Mouse (Mus musculus) liver, adult 2 months (tissue): ENCODE measurements around the gene Klf9.

Source experiments
- CTCF ChIP-seq: fragments of 200-500 bp; IDR thresholded peaks from 2 replicates; pipeline ENCODE4 v1.5.1; 2011; ENCODE audit warnings: low read depth, low read length, control low read depth
- POLR2A ChIP-seq: fragments of 200-500 bp; IDR thresholded peaks from 2 replicates; pipeline ENCODE4 v1.6.1; 2011; ENCODE audit warnings: low read length, control low read depth; ENCODE audit not compliant: insufficient read depth; ENCODE audit errors: extremely low read depth

DNA sequence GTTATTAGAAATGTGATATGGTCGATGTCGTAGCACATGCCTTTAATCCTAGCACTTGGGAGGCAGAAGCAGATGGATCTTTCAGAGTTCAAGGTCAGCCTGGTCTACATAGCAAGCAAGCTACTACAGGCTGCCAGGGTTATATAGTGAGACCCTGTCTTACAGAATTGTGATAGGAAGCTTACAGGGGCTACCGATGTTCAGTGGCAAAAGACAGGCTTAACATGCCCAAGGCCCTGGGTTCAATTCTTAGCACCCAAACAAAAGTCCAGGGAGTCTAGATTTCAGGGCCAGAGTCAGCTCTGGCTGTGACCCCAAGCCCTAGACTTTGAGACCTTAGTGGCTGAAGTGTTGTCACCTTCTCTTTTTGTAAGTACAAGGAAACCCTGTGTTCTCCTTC, 4.1 kb downstream of the Klf9 start:
- no peak for TF ChIP-seq CTCF
- TF ChIP-seq POLR2A, result no peak
